Mouse (Mus musculus): ENCODE data around the gene Rad51b.

GRCm38 (mm10) chr12:79794802-79795201 is 497.7 kb downstream of the Rad51b start:
- TF ChIP-seq CTCF (IDR thresholded peaks at IDR 0.05): no peak
- TF ChIP-seq POLR2A (IDR thresholded peaks at IDR 0.05; ENCODE audit: insufficient read depth, low read depth, low read length): no peak
- TF ChIP-seq EP300 (IDR thresholded peaks at IDR 0.05; ENCODE audit: insufficient read depth, low read depth, low read length): no peak

Data from heart, adult 2 months (tissue).